Mouse (Mus musculus) testis, adult 2 months (tissue): ENCODE results near the gene Boc.

Source experiments
- CTCF ChIP-seq: fragments of 200-500 bp; IDR thresholded peaks from 2 replicates; pipeline ENCODE4 v1.5.1; 2012; ENCODE audit warnings: low read depth, mild to moderate bottlenecking, inconsistent platforms, low read length, moderate library complexity; ENCODE audit not compliant: control insufficient read depth, insufficient read depth, insufficient replicate concordance
- POLR2A ChIP-seq: fragments of 200-500 bp; IDR thresholded peaks from 2 replicates; pipeline ENCODE4 v1.6.1; 2012; ENCODE audit warnings: low read depth, mild to moderate bottlenecking, inconsistent platforms, low read length, moderate library complexity; ENCODE audit not compliant: control insufficient read depth

GRCm38 (mm10) chr16:44557661-44558470, 831 bp downstream of the Boc start:
- no peak for TF ChIP-seq POLR2A
- no peak for TF ChIP-seq CTCF
